Mouse (Mus musculus) mature B cell (primary cell): ENCODE measurements around the gene Gm3727.
"Not testable (repeated sequence)": the region's sequence is repeated elsewhere in the genome, so short reads cannot be mapped to it uniquely, and the experiment has no call there.

Experiments used
- in situ Hi-C: fragments of 300-500 bp; cut with MboI; formaldehyde crosslinking; loops from 2 replicates; pipeline ENCODE4 v1.14.3; 2019

Gene Gm3727

DNA sequence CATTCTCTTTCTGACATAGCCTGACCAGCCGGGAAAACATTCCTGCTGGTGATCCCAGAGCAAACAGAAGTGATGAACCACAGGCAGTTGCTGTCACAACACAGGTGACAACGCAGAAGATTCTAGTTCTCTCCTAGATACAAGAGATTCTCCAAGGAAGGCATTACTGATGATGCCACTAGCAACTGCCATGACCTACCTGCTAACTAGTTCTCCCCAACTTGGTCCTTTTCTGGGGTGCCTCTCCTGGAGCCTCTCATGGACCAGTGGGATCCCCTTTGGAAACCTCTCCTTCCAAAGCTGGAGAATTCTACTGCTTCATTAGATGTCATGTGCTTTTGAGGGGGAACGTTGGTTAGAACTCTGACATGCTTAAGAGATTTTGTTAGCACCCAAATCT is at the start of gene Gm3727:
Gene Gm3727, minus strand, starts transcription at position 101 of the 400 bp plus-strand sequence.
- in situ Hi-C loops, result not testable (repeated sequence)

DNA sequence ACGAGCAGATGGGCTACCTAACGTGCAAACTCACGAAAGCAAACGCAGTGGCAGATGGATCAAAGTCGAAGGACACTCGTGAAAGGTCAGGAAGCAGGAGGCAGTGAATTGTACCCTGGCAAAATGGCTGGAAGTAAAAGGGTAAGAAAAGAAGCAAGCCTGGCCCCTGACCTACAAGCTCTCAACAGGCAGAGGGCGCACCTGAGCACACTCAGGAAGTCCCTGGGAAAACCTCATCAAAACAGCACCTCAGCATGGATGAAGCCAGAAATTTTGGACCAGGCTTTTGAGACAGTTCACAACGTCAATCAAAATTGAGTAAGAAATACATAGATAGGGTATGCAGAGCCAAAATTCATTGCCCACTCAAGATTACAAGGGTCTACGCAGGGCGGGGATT is 21.0 kb downstream of the Gm3727 start:
- in situ Hi-C loops, result not testable (repeated sequence)
